Mouse (Mus musculus) embryonic facial prominence, embryonic 11.5 days (tissue): ENCODE measurements around the gene Camp. TPM values are rescaled to one million over a fixed set of nuclear protein-coding genes. Genes with fewer than 3 reads are reported as not detected.
A peak's percentile ranks its signal among the peaks of the same experiment; 100 is the strongest.

Experiments
- ATAC-seq: fragments of 200-750 bp; cut with Nextera tagmentation; replicated peaks from 2 replicates; pipeline ENCODE4 v1.8.0; 2017; ENCODE audit warnings: low read depth; ENCODE audit not compliant: insufficient number of reproducible peaks, low FRiP score, low TSS enrichment
- DNase-seq: peaks from one replicate; pipeline ENCODE4 v3.0.0-alpha.2; 2015; ENCODE audit warnings: low spot score
- H3K27ac ChIP-seq: fragments of 300-500 bp; sonication (generic); replicated peaks from 2 replicates; pipeline ENCODE4 v1.5.1; 2014; ENCODE audit warnings: mild to moderate bottlenecking, low read depth, low read length, control low read depth
- H3K27me3 ChIP-seq: fragments of 300-500 bp; sonication (generic); 2 replicates; pipeline ENCODE4 v1.6.1; 2014; ENCODE audit warnings: mild to moderate bottlenecking, low read length, moderate library complexity, mixed read lengths; ENCODE audit not compliant: control insufficient read depth, insufficient read depth
- H3K36me3 ChIP-seq: fragments of 300-500 bp; sonication (generic); replicated peaks from 2 replicates; pipeline ENCODE4 v1.6.1; 2014; ENCODE audit warnings: low read depth, mild to moderate bottlenecking, low read length, moderate library complexity, mixed read lengths; ENCODE audit not compliant: control insufficient read depth, insufficient read depth
- H3K4me1 ChIP-seq: fragments of 300-500 bp; sonication (generic); 2 replicates; pipeline ENCODE4 v1.6.1; 2014; ENCODE audit warnings: low read length, mixed read lengths; ENCODE audit not compliant: control insufficient read depth, insufficient read depth
- H3K4me2 ChIP-seq: fragments of 300-500 bp; sonication (generic); 2 replicates; pipeline ENCODE4 v1.6.1; 2014; ENCODE audit warnings: low read depth, mild to moderate bottlenecking, control low read depth, low read length, moderate library complexity
- H3K4me3 ChIP-seq: fragments of 300-500 bp; sonication (generic); 2 replicates; pipeline ENCODE4 v1.5.1; 2014; ENCODE audit warnings: low read depth, low read length, control low read depth
- H3K9ac ChIP-seq: fragments of 300-500 bp; sonication (generic); replicated peaks from 2 replicates; pipeline ENCODE4 v1.6.1; 2014; ENCODE audit warnings: mild to moderate bottlenecking, control low read depth, low read length
- H3K9me3 ChIP-seq: fragments of 300-500 bp; sonication (generic); replicated peaks from 2 replicates; pipeline ENCODE4 v1.6.1; 2016; ENCODE audit warnings: mild to moderate bottlenecking, low read length, inconsistent platforms, mixed read lengths; ENCODE audit not compliant: control insufficient read depth
- WGBS: fragments of 180-500 bp; shearing (Covaris S2); extraction: QIAGEN DNeasy Blood & Tissue Kit; methylation state at CpG from one replicate; pipeline ENCODE4 v1.1.7; 2014; 5-methylcytosine and 5-hydroxymethylcytosine counted together
- polyA plus RNA-seq: library from polyadenylated mRNA; unstranded; fragments of >200 nt; fragmentation: Nextera tagmentation; extraction: Ambion mirVana; gene quantifications from 2 replicates; pipeline ENCODE4 v1.2.1, GENCODE M21; 2014

Camp gene
- 0.78 and 0.87 TPM in 2 replicates for polyA plus RNA-seq

DNA sequence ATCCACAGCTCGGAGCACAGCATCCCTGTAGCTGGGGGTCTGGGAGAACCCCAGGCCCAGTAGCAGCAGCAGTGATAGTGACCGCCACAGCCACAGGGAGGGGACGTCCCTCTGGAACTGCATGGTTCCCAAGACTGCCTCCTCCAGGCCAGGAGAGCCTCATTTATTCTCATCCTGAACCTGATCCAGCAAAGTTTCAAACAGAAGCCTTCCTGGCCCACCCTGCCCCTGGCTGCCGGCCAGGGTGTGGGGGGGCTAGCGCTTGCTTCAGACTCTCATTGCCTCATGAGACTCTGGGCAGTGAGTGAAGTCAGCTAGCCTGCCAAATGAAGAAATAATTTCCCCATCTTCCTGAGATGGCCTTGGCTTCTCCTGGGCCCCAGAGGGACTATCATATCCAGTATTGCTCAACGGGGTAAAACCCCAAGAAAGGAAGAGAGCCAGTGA lies at the start of gene Camp:
TSS of gene Camp (minus strand) at position 306 of the 447 bp plus-strand sequence.
- ATAC-seq: no peak
- Histone ChIP-seq H3K27me3 (no peaks in the 10 kb centered on the region), H3K36me3 (no peaks in the 10 kb centered on the region), H3K4me2 (no peak within 1 kb of the TSS), H3K27ac (no peak within 1 kb of the TSS), H3K9me3 (no peaks in the 10 kb centered on the region), H3K4me3 (no peak within 1 kb of the TSS), H3K9ac (no peak within 1 kb of the TSS), H3K4me1 (no peaks in the 10 kb centered on the region)
- WGBS: 88% methylated on average over 6 of the region's 6 CpGs
- DNase-seq: no peak

DNA sequence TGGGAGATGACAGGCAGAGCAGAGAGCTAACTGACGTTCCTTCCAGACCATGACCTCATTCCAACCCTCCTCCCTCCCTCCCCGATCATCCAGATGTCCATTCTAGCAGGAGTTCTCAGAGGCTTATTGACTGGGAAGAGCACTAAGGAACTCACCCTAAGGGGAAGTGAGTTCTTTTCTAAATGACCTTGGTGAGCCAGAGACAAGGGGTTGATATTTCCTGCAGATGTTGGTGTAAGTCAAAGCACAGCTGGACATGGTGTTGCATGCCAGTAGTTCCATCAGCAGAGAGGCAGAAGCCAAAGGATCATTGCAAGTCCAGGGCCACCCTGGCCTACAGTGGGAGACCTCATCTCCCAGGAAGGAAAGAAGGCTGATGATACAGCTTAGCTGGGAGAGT lies 48.6 kb upstream of the Camp start:
- no peak overlapping the region; the same call in 1 of the 2 replicates for H3K4me2 ChIP-seq
- H3K27me3 ChIP-seq: no peaks in the 10 kb centered on the region
- no peaks in the 10 kb centered on the region; the same call in 1 of the 2 replicates for H3K36me3 ChIP-seq
- H3K9me3 ChIP-seq: no peaks in the 10 kb centered on the region
- 36% methylated on average over 2 of the region's 2 CpGs for WGBS
- H3K4me3 ChIP-seq: no peak overlapping the region
- no peak overlapping the region for H3K27ac ChIP-seq
- H3K4me1 ChIP-seq: no peaks in the 10 kb centered on the region
- H3K9ac ChIP-seq: no peak overlapping the region
- DNase-seq: no peak
- no peak for ATAC-seq

DNA sequence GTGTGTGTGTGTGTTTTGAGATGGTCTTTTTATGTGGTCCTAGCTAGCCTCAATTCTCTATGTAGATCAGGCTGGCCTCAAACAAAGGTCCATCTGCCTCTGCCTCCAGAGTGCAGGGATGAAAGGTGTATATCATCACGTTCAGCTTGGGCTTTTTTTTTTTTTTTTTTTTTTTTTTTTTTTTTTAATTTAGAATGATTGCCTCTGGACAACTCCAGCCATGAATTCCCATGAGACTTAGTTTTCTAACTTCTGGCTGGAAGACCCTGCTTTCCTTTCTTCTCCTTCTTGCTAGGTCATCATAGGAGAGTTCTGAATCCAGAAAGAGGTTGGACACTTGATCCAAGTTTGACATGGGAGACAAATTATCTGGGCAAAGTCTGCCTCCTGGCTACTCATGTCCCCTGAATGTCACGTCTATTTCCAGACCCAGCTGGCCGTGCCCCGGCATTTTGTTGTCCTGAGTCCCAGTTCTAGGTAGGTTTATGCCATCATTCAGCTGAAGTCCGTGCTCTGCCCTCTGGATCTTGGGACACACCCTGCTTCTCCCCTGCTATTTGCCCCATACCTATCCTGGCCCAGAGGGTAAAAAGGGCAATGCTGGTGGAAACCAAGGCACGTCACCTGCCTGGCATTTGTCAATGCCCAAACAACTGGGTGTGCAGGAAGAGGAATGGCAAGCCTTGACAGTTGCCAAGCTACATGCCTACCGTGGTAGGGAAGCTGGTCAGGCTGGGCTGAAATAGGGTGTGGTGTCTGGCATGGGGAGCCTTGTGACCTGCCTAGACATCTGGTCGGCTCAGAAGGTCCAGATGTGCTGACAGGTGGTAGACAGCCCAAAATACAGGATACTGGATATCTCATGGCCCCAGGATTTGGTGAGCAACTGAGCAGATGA lies 47.1 kb upstream of the Camp start:
- no peaks in the 10 kb centered on the region for H3K4me1 ChIP-seq
- H3K4me3 ChIP-seq: no peak overlapping the region
- no peak overlapping the region for H3K4me2 ChIP-seq
- ATAC-seq (no peak), DNase-seq (no peak)
- no peak overlapping the region for H3K9ac ChIP-seq
- no peaks in the 10 kb centered on the region for H3K27me3 ChIP-seq
- WGBS: 84% methylated on average over 8 of the region's 8 CpGs
- H3K36me3 ChIP-seq: peaks cover 7% of the 10 kb centered on the region
- H3K27ac ChIP-seq: no peak overlapping the region
- no peaks in the 10 kb centered on the region for H3K9me3 ChIP-seq

DNA sequence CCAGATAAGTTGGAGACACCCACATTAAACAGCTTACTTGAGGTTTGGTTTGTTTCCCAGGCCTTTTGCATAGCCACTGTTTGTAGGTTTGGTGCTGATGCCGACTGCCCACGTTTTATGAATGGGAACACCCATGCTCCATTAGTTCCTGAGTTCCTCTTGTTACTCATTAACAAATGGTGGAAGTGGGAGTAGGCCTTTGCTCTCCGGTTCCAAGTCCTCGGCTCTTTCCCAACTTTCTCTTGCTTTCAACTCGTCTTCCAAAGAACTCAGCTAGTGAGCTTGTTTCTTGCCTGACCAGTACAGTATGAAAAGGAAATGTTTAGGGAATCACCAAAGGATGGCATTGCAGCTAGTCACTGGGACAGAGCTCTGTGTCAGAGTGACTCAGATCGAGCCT lies 46.2 kb upstream of the Camp start:
- peaks cover 12% of the 10 kb centered on the region for H3K36me3 ChIP-seq
- ATAC-seq (no peak), DNase-seq (no peak)
- no peak overlapping the region for H3K4me2 ChIP-seq
- H3K27me3 ChIP-seq: no peaks in the 10 kb centered on the region
- no peak overlapping the region for H3K9ac ChIP-seq
- no peaks in the 10 kb centered on the region for H3K4me1 ChIP-seq
- 87% methylated on average over 6 of the region's 6 CpGs for WGBS
- H3K9me3 ChIP-seq: no peaks in the 10 kb centered on the region
- no peak overlapping the region for H3K4me3 ChIP-seq
- H3K27ac ChIP-seq: no peak overlapping the region

DNA sequence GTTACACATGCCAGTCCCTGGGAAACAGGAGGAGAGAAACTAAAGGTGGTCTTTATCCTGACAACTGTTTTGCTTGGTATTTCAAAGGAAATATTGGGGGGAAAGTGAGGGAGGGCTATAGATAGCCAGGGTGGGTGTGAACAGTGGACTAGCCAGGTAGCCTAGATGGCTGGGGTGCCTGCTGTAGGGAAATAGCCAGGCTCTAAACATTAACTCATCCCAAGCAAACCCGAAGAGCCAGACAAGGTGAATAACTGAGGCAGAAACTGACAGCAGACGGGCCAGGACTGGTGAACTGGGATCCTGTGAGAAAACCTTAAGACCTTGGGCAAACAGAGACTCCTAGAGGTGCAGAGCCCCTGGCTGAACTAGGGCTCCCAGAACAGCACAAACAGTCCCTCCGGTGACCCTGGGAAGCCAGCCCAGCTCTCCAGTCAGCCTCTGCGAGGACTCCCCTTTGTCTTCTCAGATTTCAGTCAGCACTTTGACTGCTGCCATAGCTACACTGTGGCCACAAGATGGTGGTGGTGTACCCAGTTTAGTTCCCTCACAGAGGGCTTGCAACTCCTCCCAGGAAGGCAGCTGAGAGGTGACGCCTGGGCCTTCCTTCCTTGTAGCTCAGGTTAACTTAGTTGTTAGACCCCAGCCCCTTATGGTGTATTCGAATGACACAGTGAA lies 45.1 kb upstream of the Camp start:
- H3K4me2 ChIP-seq: no peak overlapping the region
- no peaks in the 10 kb centered on the region for H3K9me3 ChIP-seq
- ATAC-seq: peak; percentile 79
- no peak overlapping the region for H3K4me3 ChIP-seq
- DNase-seq: peak; percentile 92
- H3K9ac ChIP-seq: peak overlapping the region; percentile 14; the same call in 1 of the 2 replicates
- no peaks in the 10 kb centered on the region for H3K4me1 ChIP-seq
- no peaks in the 10 kb centered on the region for H3K27me3 ChIP-seq
- H3K36me3 ChIP-seq: peaks cover 16% of the 10 kb centered on the region
- peak overlapping the region; percentile 37; the same call in 1 of the 2 replicates for H3K27ac ChIP-seq
- 27% methylated on average over 6 of the region's 6 CpGs for WGBS

DNA sequence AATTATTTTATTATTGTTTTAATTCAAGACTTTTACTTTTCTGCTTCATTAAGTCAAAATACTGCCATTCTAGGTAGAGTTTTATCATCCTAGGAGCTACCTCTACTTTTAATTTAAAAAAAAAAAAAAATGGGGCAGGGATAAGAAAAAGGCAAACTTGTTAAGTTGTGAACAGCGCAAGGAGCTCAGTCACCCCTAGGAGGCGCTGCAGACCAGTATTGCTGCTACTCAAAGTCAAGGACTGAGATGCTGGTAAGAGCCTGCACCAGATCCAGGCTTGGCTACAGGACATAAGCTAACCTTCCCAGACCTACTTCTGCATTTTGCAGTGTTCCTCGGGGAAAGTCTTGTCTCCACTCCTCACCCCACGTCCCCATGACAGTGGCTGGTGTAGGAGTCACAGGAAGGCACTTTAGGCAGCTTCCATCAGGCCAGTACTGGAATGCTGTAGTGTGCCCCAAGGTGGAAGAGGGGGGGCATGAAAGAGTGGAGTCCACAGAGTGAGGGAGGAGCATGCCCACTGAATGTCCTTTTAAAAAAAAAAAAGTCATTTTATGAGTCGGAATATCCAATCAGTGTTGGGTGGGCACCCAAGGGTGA lies 43.3 kb upstream of the Camp start:
- H3K4me2 ChIP-seq: no peak overlapping the region
- H3K4me3 ChIP-seq: no peak overlapping the region
- H3K9me3 ChIP-seq: no peaks in the 10 kb centered on the region
- peaks cover 20% of the 10 kb centered on the region for H3K36me3 ChIP-seq
- H3K27ac ChIP-seq: no peak overlapping the region
- ATAC-seq: no peak
- H3K27me3 ChIP-seq: no peaks in the 10 kb centered on the region
- H3K4me1 ChIP-seq: no peaks in the 10 kb centered on the region
- 73% methylated on average over 5 of the region's 5 CpGs for WGBS
- peak; percentile 88 for DNase-seq
- H3K9ac ChIP-seq: no peak overlapping the region

DNA sequence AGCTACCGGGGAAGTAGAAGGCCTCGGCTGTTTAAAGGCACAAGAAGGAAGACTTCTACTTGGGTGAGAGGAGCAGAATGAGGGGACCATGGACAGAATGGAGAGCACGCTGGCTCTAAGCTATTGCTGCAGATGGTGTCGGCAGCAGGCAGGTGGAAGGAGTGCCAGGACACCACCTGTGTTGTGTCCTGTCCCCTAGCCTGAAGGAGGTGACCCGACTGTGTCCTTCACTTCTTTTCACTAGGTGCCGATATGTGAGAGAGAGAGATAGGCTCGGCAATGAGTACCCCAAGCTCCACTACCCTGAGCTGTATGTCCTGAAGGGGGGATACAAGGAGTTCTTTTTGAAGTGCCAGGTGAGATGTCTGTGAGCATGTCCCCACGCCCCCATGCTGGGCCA lies 42.1 kb upstream of the Camp start:
- Histone ChIP-seq H3K27me3 (no peaks in the 10 kb centered on the region), H3K27ac (no peak overlapping the region), H3K4me2 (no peak overlapping the region), H3K9ac (no peak overlapping the region), H3K4me1 (no peaks in the 10 kb centered on the region), H3K4me3 (no peak overlapping the region), H3K9me3 (no peaks in the 10 kb centered on the region), H3K36me3 (peaks cover 22% of the 10 kb centered on the region)
- ATAC-seq (no peak), DNase-seq (no peak)
- 91% methylated on average over 8 of the region's 8 CpGs for WGBS
